Mouse (Mus musculus) megakaryocyte progenitor cell, adult 5-6 weeks (primary cell): ENCODE results near the gene Phf11c. TPM values are rescaled to one million over a fixed set of nuclear protein-coding genes. Genes with fewer than 3 reads are reported as not detected.
"Not testable (repeated sequence)": the region's sequence is repeated elsewhere in the genome, so short reads cannot be mapped to it uniquely, and the experiment has no call there.

Source experiments
- ATAC-seq: replicated peaks from 2 replicates; pipeline ENCODE4 v1.8.0; 2016; ENCODE audit warnings: mild to moderate bottlenecking, moderate TSS enrichment, inconsistent platforms; ENCODE audit not compliant: poor library complexity
- total RNA-seq, 2 experiments: library from RNA; stranded (forward) in 1 of 2; stranded (reverse) in 1 of 2; fragments of 157-497, 149-512 nt in 1 of 2; fragments of 200-1000 nt in 1 of 2; gene quantifications; 2 replicates each; pipeline versions ENCODE4 v1.2.3 to v1.2.4; 2015 to 2017

The Phf11c gene
- total RNA-seq, 2 experiments from 2014 or later, result 1.4 to 1.5 TPM

- ATAC-seq, result not testable (repeated sequence)
Measured at GRCm38 (mm10) chr14:59336056-59336455, 59.1 kb downstream of the Phf11c start.

Other genes starting within 250 kb of the Phf11c start
- gene Gm5142, start 216.6 kb downstream of the Phf11c start, total RNA-seq (2015), result not detected in 2 replicates
- gene Gm5142, start 216.6 kb downstream of the Phf11c start, total RNA-seq (2017), result not detected in 2 replicates
- 16.8 and 17.6 TPM in 2 replicates for gene Rcbtb1, start 194.2 kb downstream of the Phf11c start, total RNA-seq (2015)
- 9.5 and 14.7 TPM in 2 replicates for gene Rcbtb1, start 194.2 kb downstream of the Phf11c start, total RNA-seq (2017)
- gene Gm6904, start 135.2 kb downstream of the Phf11c start, total RNA-seq (2015), result 1.1 TPM in 1 of 2 replicates, not detected in the other
- gene Gm6904, start 135.2 kb downstream of the Phf11c start, total RNA-seq (2017), result 0.30 TPM in 1 of 2 replicates, not detected in the other
- gene Phf11a, start 97.9 kb downstream of the Phf11c start, total RNA-seq (2015), result not detected in 2 replicates
- gene Phf11a, start 97.9 kb downstream of the Phf11c start, total RNA-seq (2017), result 0.34 TPM in 1 of 2 replicates, not detected in the other
- 3.0 and 3.8 TPM in 2 replicates for gene Phf11b, start 54.0 kb downstream of the Phf11c start, total RNA-seq (2015)
- 3.7 and 8.0 TPM in 2 replicates for gene Phf11b, start 54.0 kb downstream of the Phf11c start, total RNA-seq (2017)
- 0.93 and 1.8 TPM in 2 replicates for gene Phf11d, start 29.9 kb downstream of the Phf11c start, total RNA-seq (2015)
- 2.1 and 3.7 TPM in 2 replicates for gene Phf11d, start 29.9 kb downstream of the Phf11c start, total RNA-seq (2017)
- gene Setdb2, start 45.5 kb upstream of the Phf11c start, total RNA-seq (2015), result 38.2 and 41.4 TPM in 2 replicates
- gene Setdb2, start 45.5 kb upstream of the Phf11c start, total RNA-seq (2017), result 27.4 and 30.4 TPM in 2 replicates
- gene Cab39l, start 45.6 kb upstream of the Phf11c start, total RNA-seq (2015), result 42.5 and 44.4 TPM in 2 replicates
- gene Cab39l, start 45.6 kb upstream of the Phf11c start, total RNA-seq (2017), result 30.8 and 31.0 TPM in 2 replicates
- 44.9 and 48.9 TPM in 2 replicates for gene Cdadc1, start 202.6 kb upstream of the Phf11c start, total RNA-seq (2015)
- 23.2 and 25.4 TPM in 2 replicates for gene Cdadc1, start 202.6 kb upstream of the Phf11c start, total RNA-seq (2017)
- gene Shisa2, start 229.9 kb upstream of the Phf11c start, total RNA-seq (2015), result 1.7 and 1.8 TPM in 2 replicates
- 0.33 and 1.8 TPM in 2 replicates for gene Shisa2, start 229.9 kb upstream of the Phf11c start, total RNA-seq (2017)